Mouse (Mus musculus): ENCODE results near the gene Mrpl3.

GRCm38 (mm10) chr9:105033641-105034040 is 19.4 kb upstream of the Mrpl3 start:
- no peak for TF ChIP-seq CTCF (IDR thresholded peaks at IDR 0.05)
- no peak for TF ChIP-seq POLR2A (IDR thresholded peaks at IDR 0.05; ENCODE audit: insufficient read depth, low read depth, low read length)
